Mouse (Mus musculus): ENCODE results near the gene Ctu2. TPM values are rescaled to one million over a fixed set of nuclear protein-coding genes. Genes with fewer than 3 reads are reported as not detected.

The Ctu2 gene
- total RNA-seq, 4 experiments from 2014 or later: 5.0 to 12.4 (median 7.7) TPM

Small RNA genes within 50 kb of the gene (microRNA-seq; reads per million reads assigned to microRNA genes)
- not detected for gene Gm24366

Other genes with a start within 250 kb of the Ctu2 start
- 10 to 100 TPM; 18.1 to 23.2 (median 21.3) TPM for gene Zfpm1, start 194.0 kb upstream of the Ctu2 start, total RNA-seq (2022)
- gene Trhr2, start 115.4 kb upstream of the Ctu2 start, total RNA-seq (2022): not detected
- gene Zc3h18, start 99.5 kb upstream of the Ctu2 start, total RNA-seq (2022): 10 to 100 TPM; 21.2 to 24.0 (median 22.4) TPM
- gene Il17c, start 54.1 kb upstream of the Ctu2 start, total RNA-seq (2022): not detected
- gene Cyba, start 43.2 kb upstream of the Ctu2 start, total RNA-seq (2022): 10 to 100 TPM; 39.2 to 50.2 (median 44.5) TPM
- 1 to 10 TPM; 3.9 to 5.6 (median 4.9) TPM for gene Mvd, start 32.7 kb upstream of the Ctu2 start, total RNA-seq (2022)
- gene Snai3, start 15.4 kb upstream of the Ctu2 start, total RNA-seq (2022): 10 to 100 TPM in 2 of 4 experiments, 1 to 10 TPM in 2; 2.7 to 14.4 (median 8.2) TPM
- 10 to 100 TPM; 38.4 to 68.1 (median 57.1) TPM for gene Rnf166, start 79 bp upstream of the Ctu2 start, total RNA-seq (2022)
- 10 to 100 TPM; 13.2 to 17.4 (median 13.7) TPM for gene Piezo1, start 75.2 kb downstream of the Ctu2 start, total RNA-seq (2022)
- gene Cdt1, start 91.9 kb downstream of the Ctu2 start, total RNA-seq (2022): 1 to 10 TPM; 1.9 to 2.4 (median 2.2) TPM
- gene Aprt, start 100.8 kb downstream of the Ctu2 start, total RNA-seq (2022): 10 to 100 TPM; 39.5 to 50.6 (median 44.3) TPM
- gene Galns, start 135.3 kb downstream of the Ctu2 start, total RNA-seq (2022): 1 to 10 TPM; 3.5 to 5.2 (median 4.4) TPM
- 10 to 100 TPM; 62.8 to 66.2 (median 63.3) TPM for gene Trappc2l, start 135.5 kb downstream of the Ctu2 start, total RNA-seq (2022)
- under 1 TPM in 2 of 4 experiments, not detected in 2; 0.24 to 0.57 TPM for gene Pabpn1l, start 146.6 kb downstream of the Ctu2 start, total RNA-seq (2022)
- gene Cbfa2t3, start 223.0 kb downstream of the Ctu2 start, total RNA-seq (2022): 10 to 100 TPM; 15.1 to 22.1 (median 18.2) TPM

Measured in heart, adult 8-10 months (tissue).